Mouse (Mus musculus) monocyte, adult 5-6 weeks (primary cell): ENCODE data around the gene Smarce1. TPM values are rescaled to one million over a fixed set of nuclear protein-coding genes. Genes with fewer than 3 reads are reported as not detected.
"Not testable (repeated sequence)": the region's sequence is repeated elsewhere in the genome, so short reads cannot be mapped to it uniquely, and the experiment has no call there.

Experiments used
- ATAC-seq: fragments of 153-309, 156-312 bp; replicated peaks from 2 replicates; pipeline ENCODE4 v1.8.0; 2017; ENCODE audit warnings: mild to moderate bottlenecking; ENCODE audit not compliant: low TSS enrichment, insufficient number of reproducible peaks, severe bottlenecking, poor library complexity, low FRiP score
- total RNA-seq: library from RNA; stranded (forward); fragments of 200-1000, 200-491, 200-594 nt; gene quantifications from 3 replicates; pipeline ENCODE4 v1.2.3, GENCODE M21; 2017

The Smarce1 gene
- 270 to 349 TPM (median 329 TPM) in 3 replicates for total RNA-seq

GRCm38 (mm10) chr11:99230261-99231048 lies at the start of gene Smarce1:
Gene Smarce1 (minus strand): TSS chr11:99231017.
- peak; percentile 69 for ATAC-seq

DNA sequence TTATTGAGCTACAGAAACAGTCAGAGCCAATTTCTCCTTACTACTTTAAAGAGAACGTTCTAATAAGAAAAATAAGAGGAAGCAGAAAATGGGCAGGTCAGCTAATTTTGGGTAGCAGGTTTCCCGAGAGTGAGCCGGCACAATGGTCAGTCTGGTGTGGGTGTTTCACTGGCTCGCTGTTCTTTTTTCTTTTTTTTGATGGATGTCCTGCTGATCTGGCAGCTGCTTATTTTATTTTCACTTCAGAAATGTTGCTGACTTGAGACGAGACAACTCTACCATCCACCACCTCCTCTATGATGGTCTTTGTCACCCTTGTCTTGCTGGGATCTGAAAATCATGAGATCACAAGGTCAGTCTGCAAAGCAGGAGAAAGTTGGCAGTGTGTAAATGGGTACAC lies 49.2 kb upstream of the Smarce1 start:
- no peak for ATAC-seq

GRCm38 (mm10) chr11:99276786-99277185 lies 46.0 kb upstream of the Smarce1 start:
- no peak for ATAC-seq

GRCm38 (mm10) chr11:99275624-99276023 lies 44.8 kb upstream of the Smarce1 start:
- no peak for ATAC-seq

- no peak for ATAC-seq
Observed at GRCm38 (mm10) chr11:99272721-99273120, 41.9 kb upstream of the Smarce1 start.

DNA sequence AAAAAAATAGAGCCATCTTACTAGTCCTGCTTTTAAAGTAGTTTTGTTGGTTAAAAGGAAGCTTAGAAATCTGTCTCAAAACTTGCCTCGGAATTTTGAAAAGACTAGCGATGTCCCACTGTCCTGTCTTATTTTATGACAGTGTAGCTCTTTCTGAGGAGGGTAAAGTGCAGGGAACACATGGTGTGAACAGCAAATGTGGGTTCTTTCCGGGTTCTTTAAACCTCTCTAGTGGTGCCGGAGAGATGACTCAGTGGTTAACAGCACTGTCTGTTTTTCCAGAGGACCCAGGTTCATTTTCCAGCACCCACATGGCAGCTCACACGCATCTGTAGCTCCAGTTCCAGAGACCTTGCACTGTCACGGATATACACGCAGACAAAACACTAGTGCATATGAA lies 38.4 kb upstream of the Smarce1 start:
- no peak for ATAC-seq

- ATAC-seq: no peak
Observed at GRCm38 (mm10) chr11:99265796-99266195, 35.0 kb upstream of the Smarce1 start.

- no peak for ATAC-seq
Observed at GRCm38 (mm10) chr11:99265220-99265619, 34.4 kb upstream of the Smarce1 start.

DNA sequence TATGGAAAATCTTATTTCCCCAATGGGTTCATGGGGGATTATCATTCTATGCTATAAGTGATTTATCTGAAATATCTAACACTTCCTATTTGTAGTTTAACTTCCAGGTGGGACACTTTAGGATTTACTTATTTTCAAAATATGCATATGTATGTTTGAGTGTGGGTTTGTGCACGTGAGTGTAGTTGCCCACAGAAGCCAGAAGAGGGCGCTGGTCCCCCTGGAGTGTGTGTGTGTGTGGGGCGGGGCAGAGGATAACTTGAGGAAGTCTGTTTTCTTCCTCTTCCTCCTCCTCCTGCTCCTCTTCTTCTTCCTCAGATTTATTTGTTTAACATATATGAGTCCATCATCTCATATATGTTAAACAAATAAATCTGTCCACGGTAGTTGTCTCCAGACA lies 25.4 kb upstream of the Smarce1 start:
- ATAC-seq: no peak

DNA sequence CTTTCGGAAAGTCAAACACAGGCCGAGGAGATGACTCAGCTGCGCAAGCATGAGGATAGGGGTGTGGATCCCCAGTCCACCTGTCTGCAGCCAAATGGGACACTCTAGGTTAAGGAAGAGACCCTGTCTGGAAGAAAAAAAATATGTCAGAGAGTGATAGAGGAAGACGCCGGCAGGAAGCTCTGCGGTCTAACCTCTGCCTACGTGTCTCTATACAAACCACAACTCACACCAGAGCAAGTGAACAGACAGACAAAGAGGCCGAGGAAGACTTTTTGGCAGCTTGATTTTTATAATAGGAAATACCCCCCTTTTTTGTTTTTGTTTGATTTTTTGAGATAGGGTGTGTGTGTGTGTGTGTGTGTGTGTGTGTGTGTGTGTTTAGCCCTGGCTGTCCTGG lies 24.5 kb upstream of the Smarce1 start:
- no peak for ATAC-seq

DNA sequence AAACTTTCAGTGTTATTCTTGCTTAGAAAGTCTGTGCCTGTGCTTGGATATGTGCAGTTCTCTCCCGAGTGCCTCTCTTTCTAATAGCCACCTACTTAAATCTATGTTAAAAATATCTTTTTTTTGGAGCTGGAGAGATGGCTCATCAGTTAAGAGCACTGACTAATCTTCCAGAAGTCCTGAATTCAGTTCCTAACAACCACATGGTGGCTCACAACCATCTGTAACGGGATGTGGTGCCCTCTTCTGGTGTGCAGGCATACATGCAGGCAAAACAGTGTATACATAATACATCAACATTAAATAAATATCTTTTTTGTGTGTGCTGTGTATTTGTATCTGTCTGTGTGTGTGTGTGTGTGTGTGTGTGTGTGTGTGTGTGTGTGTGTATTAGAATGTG lies 23.1 kb upstream of the Smarce1 start:
- no peak for ATAC-seq

- ATAC-seq: no peak
Observed at GRCm38 (mm10) chr11:99252671-99253070, 21.9 kb upstream of the Smarce1 start.

- no peak for ATAC-seq
Observed at GRCm38 (mm10) chr11:99250666-99251065, 19.8 kb upstream of the Smarce1 start.

- ATAC-seq: no peak
Observed at GRCm38 (mm10) chr11:99250241-99250640, 19.4 kb upstream of the Smarce1 start.

GRCm38 (mm10) chr11:99249115-99249514 lies 18.3 kb upstream of the Smarce1 start:
- ATAC-seq: no peak

- no peak for ATAC-seq
Observed at GRCm38 (mm10) chr11:99247916-99248315, 17.1 kb upstream of the Smarce1 start.

DNA sequence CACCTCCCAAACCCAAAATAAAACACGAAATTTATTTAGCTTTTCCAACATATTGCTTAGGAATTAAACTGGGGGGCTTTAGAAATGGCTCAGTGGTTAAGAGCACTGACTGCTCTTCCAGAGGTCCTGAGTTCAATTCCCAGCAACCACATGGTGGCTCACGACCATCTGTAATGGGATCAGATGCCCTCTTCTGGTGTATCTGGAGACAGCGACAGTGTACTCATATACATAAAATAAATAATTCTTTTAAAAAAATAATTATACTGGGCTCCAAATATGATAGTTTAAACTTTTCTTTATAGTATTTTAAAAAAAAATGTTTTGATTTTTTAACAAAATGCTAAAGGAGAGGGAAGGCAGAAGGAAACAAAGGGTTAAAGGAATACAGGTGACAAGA lies 13.7 kb upstream of the Smarce1 start:
- not testable (repeated sequence) for ATAC-seq

GRCm38 (mm10) chr11:99243820-99244374 lies 13.1 kb upstream of the Smarce1 start, which contains the start of gene Krt222:
Gene Krt222 (minus strand): TSS chr11:99244085.
- ATAC-seq: no peak; the same call in 1 of the 2 replicates

DNA sequence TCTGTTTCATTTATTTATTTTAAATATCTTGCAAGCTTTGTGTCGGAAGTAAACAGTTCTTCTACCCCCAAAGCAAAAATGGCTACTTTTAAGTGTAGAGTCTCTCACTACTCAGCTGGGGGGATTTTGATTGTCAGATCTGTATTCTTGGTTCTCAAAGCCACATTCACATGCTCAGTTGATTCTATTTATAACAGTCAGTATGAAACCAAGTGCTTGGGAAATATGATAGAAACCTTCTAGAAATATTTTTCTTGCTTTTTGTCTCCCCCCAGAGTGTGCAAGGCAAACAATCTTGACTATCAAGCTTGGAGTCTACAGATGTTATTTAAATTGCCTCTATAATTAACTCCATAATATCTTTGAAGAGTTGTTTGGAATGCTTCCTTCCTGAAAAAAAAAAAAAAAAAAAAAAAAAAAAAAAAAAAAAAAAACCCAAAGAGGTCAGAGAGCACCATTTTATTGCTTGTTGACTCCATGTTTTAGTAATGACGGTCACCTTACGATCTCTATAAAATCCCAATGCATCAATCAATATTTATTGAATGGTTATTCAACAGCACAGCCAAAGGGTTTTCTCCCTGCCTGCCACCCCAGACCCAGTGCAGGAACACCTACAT lies 12.5 kb upstream of the Smarce1 start:
- ATAC-seq: no peak

DNA sequence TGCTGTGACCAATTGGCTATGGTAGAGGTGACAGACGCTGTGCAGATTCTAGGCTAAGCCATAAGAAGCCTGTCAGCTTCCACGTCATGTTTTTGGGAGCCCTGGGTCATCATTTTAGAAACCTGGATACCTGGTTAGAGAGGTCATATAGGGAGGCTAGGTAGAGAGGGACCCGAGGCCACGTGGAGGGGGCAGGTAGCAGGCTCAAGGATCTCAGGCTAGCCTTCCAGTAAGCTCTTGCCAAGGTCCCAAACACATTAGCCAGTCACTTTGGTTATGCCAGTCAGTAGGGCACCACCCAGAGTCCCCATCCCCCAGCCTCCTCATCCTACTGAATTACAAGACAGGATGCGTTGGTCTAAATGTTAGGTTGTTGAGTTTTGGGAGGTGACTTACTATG lies 11.2 kb upstream of the Smarce1 start:
- no peak for ATAC-seq
